Mouse (Mus musculus): ENCODE data around the gene Kdm5d.
A peak's percentile ranks its signal among the peaks of the same experiment; 100 is the strongest.

Kdm5d gene

DNA sequence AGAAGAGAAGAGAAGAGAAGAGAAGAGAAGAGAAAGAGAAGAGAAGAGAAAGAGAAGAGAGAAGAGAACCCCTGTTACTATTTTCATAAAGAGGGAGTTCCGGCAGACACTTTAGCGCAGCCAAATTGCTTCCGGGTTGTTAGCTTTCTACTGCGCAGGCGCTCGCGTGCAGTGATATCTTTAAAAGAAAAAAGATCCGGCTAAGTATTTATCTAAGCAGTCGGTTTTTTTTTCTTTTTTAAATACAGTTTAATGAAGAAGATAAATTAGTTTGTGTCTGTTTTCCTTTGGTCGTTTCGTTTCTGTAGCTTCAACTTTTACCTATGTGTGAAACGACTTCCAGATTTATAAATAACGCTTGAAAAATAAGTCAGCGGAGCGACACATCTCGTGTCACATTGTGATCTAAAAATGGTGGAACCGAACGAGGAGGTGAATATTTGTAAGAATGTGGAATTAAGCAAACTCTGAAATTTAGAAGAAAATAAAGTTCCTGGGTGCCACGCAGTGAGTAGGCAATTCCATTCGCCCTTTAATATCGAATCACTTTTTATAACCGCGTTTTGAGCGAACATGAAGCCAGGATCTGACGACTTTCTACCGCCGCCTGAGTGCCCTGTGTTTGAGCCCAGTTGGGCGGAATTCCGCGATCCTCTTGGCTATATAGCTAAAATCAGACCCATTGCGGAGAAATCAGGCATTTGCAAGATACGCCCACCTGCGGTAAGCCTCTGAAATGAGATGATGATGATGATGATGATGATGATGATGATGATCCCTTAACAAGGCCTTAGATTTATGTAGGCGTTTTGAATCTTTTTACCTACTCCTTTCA lies at the start of gene Kdm5d:
Gene Kdm5d (plus strand): TSS at position 396 of the 835 bp plus-strand sequence.
- DNase-seq: peak in 1 of 2 experiments; percentile 69

DNA sequence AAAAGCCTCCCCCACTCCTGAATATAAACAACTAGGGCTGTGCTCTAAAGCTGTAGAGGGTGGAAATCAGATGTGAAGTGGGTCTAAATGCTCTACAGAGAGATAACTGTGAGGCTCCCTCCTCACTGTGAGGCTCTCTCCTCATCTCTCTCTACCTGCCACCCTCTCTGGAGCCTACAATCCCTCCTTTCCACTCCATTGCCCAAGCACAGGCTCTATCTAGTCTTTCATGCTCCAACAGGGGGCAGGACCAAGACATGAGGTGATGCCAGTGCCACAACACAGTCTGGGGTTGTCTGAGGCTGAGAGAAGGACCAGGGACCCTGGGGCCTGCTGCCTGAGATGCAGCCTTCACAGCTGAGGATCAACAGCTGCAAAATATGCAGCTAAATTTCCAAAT lies 25.2 kb upstream of the Kdm5d start:
- DNase-seq: no peak

GRCm38 (mm10) chrY:872855-873549 lies 24.6 kb upstream of the Kdm5d start:
- peak in 1 of 2 experiments; percentile 1 for DNase-seq

Measured in kidney, postnatal 4 days (tissue).